Mouse (Mus musculus) midbrain, embryonic 14.5 days (tissue): Measurements from ENCODE around the gene Erg. TPM values are rescaled to one million over a fixed set of nuclear protein-coding genes. Genes with fewer than 3 reads are reported as not detected.

Experiments used
- ATAC-seq: fragments of 200-750 bp; cut with Nextera tagmentation; 2 replicates; pipeline ENCODE4 v1.8.0; 2017; ENCODE audit warnings: moderate number of reproducible peaks, moderate library complexity; ENCODE audit not compliant: low FRiP score, low TSS enrichment
- DNase-seq: peaks from one replicate; pipeline ENCODE4 v3.0.0-alpha.2; 2015
- H3K27ac ChIP-seq: fragments of 300-500 bp; sonication (generic); replicated peaks from 2 replicates; pipeline ENCODE4 v1.5.1; 2014; ENCODE audit warnings: mild to moderate bottlenecking, low read depth, low read length, moderate library complexity
- H3K27me3 ChIP-seq: fragments of 300-500 bp; sonication (generic); 2 replicates; pipeline ENCODE4 v1.6.1; 2014; ENCODE audit warnings: low read length, control low read depth, mixed read lengths; ENCODE audit not compliant: control insufficient read depth, insufficient read depth
- H3K36me3 ChIP-seq: fragments of 300-500 bp; sonication (generic); 2 replicates; pipeline ENCODE4 v1.6.1; 2014; ENCODE audit warnings: low read length, control low read depth; ENCODE audit not compliant: control insufficient read depth, insufficient read depth
- H3K4me1 ChIP-seq: fragments of 300-500 bp; sonication (generic); 2 replicates; pipeline ENCODE4 v1.6.1; 2014; ENCODE audit warnings: mild to moderate bottlenecking, antibody characterized with exemption, low read length, control low read depth; ENCODE audit not compliant: control insufficient read depth, insufficient read depth
- H3K4me2 ChIP-seq: fragments of 300-500 bp; sonication (generic); 2 replicates; pipeline ENCODE4 v1.6.1; 2014; ENCODE audit warnings: mild to moderate bottlenecking, low read length, moderate library complexity
- H3K4me3 ChIP-seq: fragments of 300-500 bp; sonication (generic); replicated peaks from 2 replicates; pipeline ENCODE4 v1.5.1; 2014; ENCODE audit warnings: low read depth, low read length
- H3K9ac ChIP-seq: fragments of 300-500 bp; sonication (generic); replicated peaks from 2 replicates; pipeline ENCODE4 v1.6.1; 2014; ENCODE audit warnings: mild to moderate bottlenecking, low read length, moderate library complexity
- H3K9me3 ChIP-seq: fragments of 300-500 bp; sonication (generic); 2 replicates; pipeline ENCODE4 v1.6.1; 2016; ENCODE audit warnings: low read length, control low read depth, mixed read lengths; ENCODE audit not compliant: control insufficient read depth
- WGBS: fragments of 180-500 bp; shearing (Covaris S2); extraction: QIAGEN DNeasy Blood & Tissue Kit; methylation state at CpG from one replicate; pipeline ENCODE4 v1.1.7; 2014; 5-methylcytosine and 5-hydroxymethylcytosine counted together
- polyA plus RNA-seq: library from polyadenylated mRNA; unstranded; fragments of >200 nt; fragmentation: Nextera tagmentation; extraction: Ambion mirVana; gene quantifications from 2 replicates; pipeline ENCODE4 v1.2.1, GENCODE M21; 2014

Erg gene
- polyA plus RNA-seq, 1 experiment from 2014 or later: 1.3 TPM

GRCm38 (mm10) chr16:95556834-95557233 is 29.6 kb downstream of the Erg start:
- Histone ChIP-seq H3K27ac (no peak overlapping the region), H3K9ac (no peak overlapping the region), H3K4me3 (no peak overlapping the region), H3K4me2 (no peak overlapping the region), H3K9me3 (no peaks in the 10 kb centered on the region), H3K4me1 (no peaks in the 10 kb centered on the region), H3K36me3 (no peaks in the 10 kb centered on the region), H3K27me3 (no peaks in the 10 kb centered on the region)
- no peak for DNase-seq
- ATAC-seq: no peak
- 71% methylated on average over 4 of the region's 4 CpGs for WGBS

DNA sequence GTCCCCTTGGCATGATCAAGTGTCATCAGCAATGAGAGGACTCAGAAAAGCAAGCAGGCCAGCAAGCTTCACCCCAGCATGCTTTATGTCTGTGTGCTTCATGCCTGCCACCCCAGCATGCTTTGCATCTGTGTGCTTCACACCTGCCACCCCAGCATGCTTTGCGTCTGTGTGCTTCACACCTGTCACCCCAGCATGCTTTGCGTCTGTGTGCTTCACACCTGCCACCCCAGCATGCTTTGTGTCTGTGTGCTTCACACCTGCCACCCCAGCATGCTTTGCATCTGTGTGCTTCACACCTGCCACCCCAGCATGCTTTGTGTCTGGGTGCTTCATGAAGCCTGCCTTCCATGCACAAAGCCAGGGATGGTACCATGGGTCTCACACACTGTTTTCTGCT is 33.3 kb downstream of the Erg start:
- WGBS: 84% methylated on average over 2 of the region's 2 CpGs
- DNase-seq (no peak), ATAC-seq (no peak)
- no peaks in the 10 kb centered on the region for H3K36me3 ChIP-seq
- H3K9me3 ChIP-seq: no peaks in the 10 kb centered on the region
- no peak overlapping the region for H3K4me3 ChIP-seq
- no peaks in the 10 kb centered on the region for H3K4me1 ChIP-seq
- no peak overlapping the region for H3K4me2 ChIP-seq
- no peak overlapping the region for H3K9ac ChIP-seq
- no peak overlapping the region for H3K27ac ChIP-seq
- no peaks in the 10 kb centered on the region for H3K27me3 ChIP-seq

- Histone ChIP-seq H3K4me1 (no peaks in the 10 kb centered on the region), H3K27me3 (no peaks in the 10 kb centered on the region), H3K9ac (no peak overlapping the region), H3K9me3 (no peaks in the 10 kb centered on the region), H3K27ac (no peak overlapping the region), H3K4me3 (no peak overlapping the region), H3K36me3 (no peaks in the 10 kb centered on the region), H3K4me2 (no peak overlapping the region)
- 58% methylated on average over 16 of the region's 16 CpGs for WGBS
- DNase-seq (no peak), ATAC-seq (no peak)
Observed at GRCm38 (mm10) chr16:95552495-95552894, 33.9 kb downstream of the Erg start.

GRCm38 (mm10) chr16:95550496-95550895 is 35.9 kb downstream of the Erg start:
- no peak for ATAC-seq
- 96% methylated on average over 5 of the region's 5 CpGs for WGBS

DNA sequence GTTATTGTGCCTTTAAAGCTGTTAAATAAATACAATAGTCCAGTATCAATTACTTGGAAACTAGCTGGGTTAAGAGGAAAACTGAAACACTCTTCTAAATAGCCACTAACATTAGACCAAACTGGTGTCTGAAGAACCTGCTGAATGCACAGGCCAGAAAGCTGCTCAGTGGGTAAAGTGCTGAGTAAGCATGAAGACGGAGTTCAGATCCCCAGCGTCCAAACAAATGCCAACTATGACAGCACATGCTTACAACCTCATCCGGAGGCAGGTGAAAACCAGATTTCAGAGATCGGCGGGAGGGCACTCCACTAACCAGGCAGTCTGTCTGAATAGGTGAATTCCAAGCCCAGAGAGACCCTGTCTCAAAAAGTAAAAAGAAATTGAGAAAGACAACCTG is 41.6 kb downstream of the Erg start:
- Histone ChIP-seq H3K9ac (no peak overlapping the region), H3K4me3 (no peak overlapping the region), H3K9me3 (no peaks in the 10 kb centered on the region), H3K27me3 (no peaks in the 10 kb centered on the region), H3K27ac (no peak overlapping the region), H3K36me3 (no peaks in the 10 kb centered on the region), H3K4me1 (no peaks in the 10 kb centered on the region), H3K4me2 (no peak overlapping the region)
- WGBS: 90% methylated on average over 5 of the region's 5 CpGs
- no peak for DNase-seq
- ATAC-seq: no peak

More at GRCm38 (mm10) chr16:95550496-95550895, 35.9 kb downstream of the Erg start:
- Histone ChIP-seq H3K9me3 (no peaks in the 10 kb centered on the region), H3K4me1 (no peaks in the 10 kb centered on the region), H3K4me3 (no peak overlapping the region), H3K27ac (no peak overlapping the region), H3K4me2 (no peak overlapping the region), H3K9ac (no peak overlapping the region), H3K27me3 (no peaks in the 10 kb centered on the region), H3K36me3 (no peaks in the 10 kb centered on the region)
- no peak for DNase-seq

DNA sequence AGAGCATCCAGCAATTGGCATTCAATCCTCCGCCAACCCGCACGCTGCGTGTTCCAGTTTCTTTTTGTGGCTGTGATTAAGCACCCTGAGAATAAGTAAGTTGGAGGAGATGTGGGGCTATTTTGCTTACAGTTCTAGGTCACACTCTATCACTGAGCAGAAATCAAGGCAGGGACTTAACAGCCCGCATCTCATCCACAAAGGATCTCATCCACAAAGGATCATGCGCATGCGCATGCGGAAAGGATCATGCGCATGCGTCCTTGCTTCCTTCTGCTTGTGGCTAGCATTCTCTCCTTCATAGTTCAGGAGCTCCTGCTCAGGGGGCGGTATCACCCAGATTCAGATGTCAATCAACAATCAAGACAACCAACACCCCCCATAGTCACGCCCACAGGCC is 42.9 kb downstream of the Erg start:
- WGBS: 92% methylated on average over 12 of the region's 12 CpGs

DNA sequence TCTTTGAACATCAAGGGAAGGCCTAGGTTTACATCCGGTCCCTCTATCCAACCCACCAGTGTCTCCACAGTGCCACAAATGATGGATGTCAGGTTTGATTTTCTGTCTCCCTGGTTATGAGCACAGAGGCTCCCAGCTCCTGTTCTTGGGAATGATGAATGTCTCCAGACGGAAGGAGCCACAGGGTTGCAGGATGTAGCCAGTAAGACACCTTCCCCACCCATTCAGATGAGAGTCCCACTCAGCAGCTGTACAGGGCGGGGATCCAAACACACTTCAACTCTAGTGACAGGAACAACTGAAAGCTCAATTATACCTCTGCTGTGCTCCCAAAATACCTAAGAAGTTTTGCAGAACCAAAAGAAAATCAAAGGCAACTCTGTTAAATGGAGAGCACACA is 51.2 kb downstream of the Erg start:
- ATAC-seq (no peak), DNase-seq (no peak)
- H3K4me1 ChIP-seq: no peaks in the 10 kb centered on the region
- no peak overlapping the region for H3K9ac ChIP-seq
- H3K4me3 ChIP-seq: no peak overlapping the region
- H3K36me3 ChIP-seq: no peaks in the 10 kb centered on the region
- no peak overlapping the region for H3K27ac ChIP-seq
- no peaks in the 10 kb centered on the region for H3K27me3 ChIP-seq
- WGBS: 79% methylated on average over 3 of the region's 3 CpGs
- H3K9me3 ChIP-seq: no peaks in the 10 kb centered on the region
- no peak overlapping the region for H3K4me2 ChIP-seq

More for the DNA sequence above, 42.9 kb downstream of the Erg start:
- Histone ChIP-seq H3K9me3 (no peaks in the 10 kb centered on the region), H3K4me3 (no peak overlapping the region), H3K27ac (no peak overlapping the region), H3K27me3 (no peaks in the 10 kb centered on the region), H3K36me3 (no peaks in the 10 kb centered on the region), H3K9ac (no peak overlapping the region), H3K4me2 (no peak overlapping the region), H3K4me1 (no peaks in the 10 kb centered on the region)
- ATAC-seq: no peak
- no peak for DNase-seq

DNA sequence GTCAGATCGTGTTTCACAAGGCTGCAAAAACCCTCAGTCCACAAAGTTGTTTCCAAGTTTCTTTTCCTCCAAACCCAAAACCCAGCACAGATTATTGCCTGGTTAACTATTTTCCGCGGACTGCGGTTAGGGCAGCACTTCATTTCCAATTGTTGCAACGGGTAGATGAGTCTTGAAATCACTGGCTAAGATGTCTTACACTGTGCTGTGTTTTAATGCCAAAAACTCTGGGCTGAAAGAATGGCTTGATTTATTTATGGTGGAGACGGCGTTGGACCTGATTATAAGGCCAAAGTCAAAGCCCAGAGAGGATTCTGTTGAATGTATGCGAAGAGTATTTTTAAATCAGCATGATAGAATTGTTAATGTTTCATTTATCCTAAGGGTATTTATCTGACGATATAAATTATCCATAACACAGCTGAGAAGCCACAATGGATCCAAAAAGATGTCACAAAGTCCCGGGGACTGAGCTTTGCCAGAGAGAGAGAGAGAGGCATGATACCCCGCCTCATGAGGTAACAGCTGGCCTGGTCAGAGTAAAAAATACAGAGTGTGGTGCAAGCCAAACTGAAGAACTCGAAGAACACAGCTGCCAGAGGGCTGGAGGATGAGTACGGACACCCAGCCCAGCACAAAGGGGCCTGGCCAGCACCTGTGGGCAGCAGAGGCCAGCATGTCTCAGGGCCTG is 53.9 kb downstream of the Erg start:
- Histone ChIP-seq H3K9me3 (no peaks in the 10 kb centered on the region), H3K27me3 (no peaks in the 10 kb centered on the region), H3K36me3 (no peaks in the 10 kb centered on the region), H3K4me3 (no peak overlapping the region), H3K4me2 (no peak overlapping the region), H3K27ac (no peak overlapping the region), H3K9ac (no peak overlapping the region), H3K4me1 (no peaks in the 10 kb centered on the region)
- WGBS: 74% methylated on average over 13 of the region's 13 CpGs
- DNase-seq (no peak), ATAC-seq (no peak)

GRCm38 (mm10) chr16:95527561-95527960 is 58.8 kb downstream of the Erg start:
- no peak overlapping the region for H3K9ac ChIP-seq
- H3K9me3 ChIP-seq: no peaks in the 10 kb centered on the region
- H3K27ac ChIP-seq: no peak overlapping the region
- DNase-seq (no peak), ATAC-seq (no peak)
- H3K4me3 ChIP-seq: no peak overlapping the region
- no peaks in the 10 kb centered on the region for H3K27me3 ChIP-seq
- no peaks in the 10 kb centered on the region for H3K36me3 ChIP-seq
- no peaks in the 10 kb centered on the region for H3K4me1 ChIP-seq
- H3K4me2 ChIP-seq: no peak overlapping the region
- 88% methylated on average over 2 of the region's 2 CpGs for WGBS
